Mouse (Mus musculus): ENCODE results near the gene Il12rb2. TPM values are rescaled to one million over a fixed set of nuclear protein-coding genes. Genes with fewer than 3 reads are reported as not detected.

The Il12rb2 gene
- polyA plus RNA-seq, 1 experiment from 2014 or later = 0.13 TPM

DNA sequence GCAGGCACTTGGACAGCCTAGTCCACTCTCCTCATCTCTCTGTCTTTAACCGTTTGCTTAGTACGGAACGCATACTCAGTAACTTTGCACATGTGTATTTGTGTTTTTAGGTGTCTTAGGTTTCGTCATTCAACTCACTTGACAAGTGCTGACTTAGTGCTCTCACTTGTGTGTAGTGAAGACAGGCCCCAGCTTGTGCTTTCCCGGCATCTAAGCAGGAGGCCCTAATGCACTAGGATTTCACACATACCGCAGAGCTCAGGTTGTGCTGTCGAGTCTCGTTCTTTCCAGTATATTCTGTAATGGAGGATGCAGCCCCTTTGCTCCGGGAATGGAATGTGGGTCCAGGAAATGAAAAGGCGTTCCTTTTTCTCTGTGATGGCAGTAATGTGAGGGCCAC, 72.8 kb downstream of the Il12rb2 start:
- H3K36me3 ChIP-seq (ENCODE audit: control insufficient read depth, insufficient read depth, low read length) = no peaks in the 10 kb centered on the region
- no peak overlapping the region for H3K27ac ChIP-seq (ENCODE audit: low read depth, low read length)
- no peak overlapping the region for H3K9ac ChIP-seq (ENCODE audit: low read length)
- no peaks in the 10 kb centered on the region for H3K9me3 ChIP-seq (ENCODE audit: control insufficient read depth, low read length)
- H3K27me3 ChIP-seq (ENCODE audit: control insufficient read depth, insufficient read depth, low read length) = no peaks in the 10 kb centered on the region
- no peak for DNase-seq (ENCODE audit: low spot score)
- no peaks in the 10 kb centered on the region for H3K4me1 ChIP-seq (ENCODE audit: control insufficient read depth, insufficient read depth, low read length)
- no peak overlapping the region for H3K4me2 ChIP-seq (ENCODE audit: low read depth)
- no peak for ATAC-seq (ENCODE audit: insufficient read depth, low FRiP score, low TSS enrichment)
- WGBS = 85% methylated on average over 10 of the region's 10 CpGs
- no peak overlapping the region for H3K4me3 ChIP-seq (ENCODE audit: low read depth, low read length)

- Histone ChIP-seq H3K36me3 (ENCODE audit: control insufficient read depth, insufficient read depth, low read length) (no peaks in the 10 kb centered on the region), H3K9me3 (ENCODE audit: control insufficient read depth, low read length) (no peaks in the 10 kb centered on the region), H3K9ac (ENCODE audit: low read length) (no peak overlapping the region), H3K27ac (ENCODE audit: low read depth, low read length) (no peak overlapping the region), H3K4me2 (ENCODE audit: low read depth) (no peak overlapping the region), H3K4me3 (ENCODE audit: low read depth, low read length) (no peak overlapping the region), H3K4me1 (ENCODE audit: control insufficient read depth, insufficient read depth, low read length) (no peaks in the 10 kb centered on the region), H3K27me3 (ENCODE audit: control insufficient read depth, insufficient read depth, low read length) (no peaks in the 10 kb centered on the region)
- WGBS = 92% methylated on average over 4 of the region's 4 CpGs
- ATAC-seq (ENCODE audit: insufficient read depth, low FRiP score, low TSS enrichment) (no peak), DNase-seq (ENCODE audit: low spot score) (no peak)
These were observed 73.5 kb downstream of the Il12rb2 start for GRCm38 (mm10) chr6:67302471-67302870.

GRCm38 (mm10) chr6:67301230-67301629, 74.8 kb downstream of the Il12rb2 start:
- ATAC-seq (ENCODE audit: insufficient read depth, low FRiP score, low TSS enrichment) (no peak), DNase-seq (ENCODE audit: low spot score) (no peak)
- WGBS = 93% methylated on average over 3 of the region's 3 CpGs
- Histone ChIP-seq H3K4me2 (ENCODE audit: low read depth) (no peak overlapping the region), H3K4me3 (ENCODE audit: low read depth, low read length) (no peak overlapping the region), H3K27ac (ENCODE audit: low read depth, low read length) (no peak overlapping the region), H3K9ac (ENCODE audit: low read length) (no peak overlapping the region), H3K9me3 (ENCODE audit: control insufficient read depth, low read length) (no peaks in the 10 kb centered on the region), H3K27me3 (ENCODE audit: control insufficient read depth, insufficient read depth, low read length) (no peaks in the 10 kb centered on the region), H3K4me1 (ENCODE audit: control insufficient read depth, insufficient read depth, low read length) (no peaks in the 10 kb centered on the region), H3K36me3 (ENCODE audit: control insufficient read depth, insufficient read depth, low read length) (no peaks in the 10 kb centered on the region)

DNA sequence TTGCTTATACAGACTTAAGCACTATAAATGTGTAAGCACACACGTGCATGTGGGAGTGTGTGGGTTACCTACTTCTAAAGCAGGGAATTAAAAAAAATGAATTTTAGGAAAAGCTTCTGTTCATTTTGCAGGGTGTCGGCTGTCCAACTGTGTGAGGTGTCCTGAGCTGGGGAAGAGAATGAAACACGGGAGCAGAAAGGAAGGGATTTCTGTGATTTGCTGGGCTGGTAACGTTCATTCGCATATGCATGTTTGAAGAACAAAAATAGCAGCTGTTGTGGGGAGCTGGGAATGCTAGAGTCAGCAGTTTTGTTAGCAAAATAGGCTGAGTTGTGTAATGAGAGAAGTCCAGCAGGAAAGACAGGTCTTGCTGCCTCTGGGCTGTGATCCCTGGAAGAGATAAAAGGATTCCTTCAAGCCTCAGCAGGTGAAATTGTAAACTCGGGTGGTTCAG, 75.3 kb downstream of the Il12rb2 start:
- H3K4me2 ChIP-seq (ENCODE audit: low read depth) = no peak overlapping the region
- 61% methylated on average over 6 of the region's 6 CpGs for WGBS
- H3K9me3 ChIP-seq (ENCODE audit: control insufficient read depth, low read length) = no peaks in the 10 kb centered on the region
- no peaks in the 10 kb centered on the region for H3K27me3 ChIP-seq (ENCODE audit: control insufficient read depth, insufficient read depth, low read length)
- no peaks in the 10 kb centered on the region for H3K36me3 ChIP-seq (ENCODE audit: control insufficient read depth, insufficient read depth, low read length)
- H3K9ac ChIP-seq (ENCODE audit: low read length) = no peak overlapping the region
- no peak overlapping the region for H3K4me3 ChIP-seq (ENCODE audit: low read depth, low read length)
- no peaks in the 10 kb centered on the region for H3K4me1 ChIP-seq (ENCODE audit: control insufficient read depth, insufficient read depth, low read length)
- H3K27ac ChIP-seq (ENCODE audit: low read depth, low read length) = no peak overlapping the region
- no peak for ATAC-seq (ENCODE audit: insufficient read depth, low FRiP score, low TSS enrichment)
- DNase-seq (ENCODE audit: low spot score) = no peak

DNA sequence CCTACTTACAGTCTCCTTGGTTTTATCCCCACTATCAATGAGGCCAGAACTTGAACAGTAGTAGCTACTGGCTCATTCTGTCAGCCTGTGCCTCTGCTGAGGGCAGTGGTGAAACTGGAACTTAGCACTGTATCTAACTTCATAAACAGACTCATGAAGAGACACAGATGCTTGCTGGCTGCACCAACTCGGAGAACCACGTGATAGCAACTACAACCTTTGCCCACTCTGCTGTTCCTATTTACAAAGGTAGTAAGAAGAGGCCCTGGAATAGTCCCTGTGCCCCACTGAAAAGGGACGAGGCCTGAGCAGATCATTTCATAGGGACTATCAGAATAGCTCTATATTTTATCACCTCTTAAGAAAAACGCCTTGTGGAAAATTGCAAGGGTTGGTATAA, 75.7 kb downstream of the Il12rb2 start:
- Histone ChIP-seq H3K9ac (ENCODE audit: low read length) (no peak overlapping the region), H3K9me3 (ENCODE audit: control insufficient read depth, low read length) (no peaks in the 10 kb centered on the region), H3K4me2 (ENCODE audit: low read depth) (no peak overlapping the region), H3K27ac (ENCODE audit: low read depth, low read length) (no peak overlapping the region), H3K4me1 (ENCODE audit: control insufficient read depth, insufficient read depth, low read length) (no peaks in the 10 kb centered on the region), H3K4me3 (ENCODE audit: low read depth, low read length) (no peak overlapping the region), H3K36me3 (ENCODE audit: control insufficient read depth, insufficient read depth, low read length) (no peaks in the 10 kb centered on the region), H3K27me3 (ENCODE audit: control insufficient read depth, insufficient read depth, low read length) (no peaks in the 10 kb centered on the region)
- 87% methylated on average over 4 of the region's 4 CpGs for WGBS
- no peak for DNase-seq (ENCODE audit: low spot score)
- no peak for ATAC-seq (ENCODE audit: insufficient read depth, low FRiP score, low TSS enrichment)

DNA sequence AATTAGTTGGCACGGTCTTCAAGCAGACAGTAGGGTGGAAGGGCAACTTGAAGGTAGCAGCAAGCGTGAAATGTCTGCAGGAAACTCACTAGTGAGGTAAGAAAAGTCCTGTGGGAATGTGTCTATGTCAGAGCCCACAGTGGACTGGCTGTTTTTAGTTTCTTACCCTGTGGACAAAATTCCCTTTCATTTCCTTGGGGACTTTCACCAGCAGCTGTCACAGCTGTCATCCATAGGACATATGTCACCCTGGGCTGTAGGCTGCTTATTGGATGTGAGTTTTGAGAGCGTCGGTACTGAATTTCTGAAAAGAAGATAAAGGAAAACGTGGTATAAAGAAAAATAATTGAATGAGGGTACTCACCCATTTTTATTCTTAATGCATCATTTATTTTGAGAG, 77.2 kb downstream of the Il12rb2 start:
- Histone ChIP-seq H3K4me3 (ENCODE audit: low read depth, low read length) (no peak overlapping the region), H3K27me3 (ENCODE audit: control insufficient read depth, insufficient read depth, low read length) (no peaks in the 10 kb centered on the region), H3K9me3 (ENCODE audit: control insufficient read depth, low read length) (no peaks in the 10 kb centered on the region), H3K27ac (ENCODE audit: low read depth, low read length) (no peak overlapping the region), H3K9ac (ENCODE audit: low read length) (no peak overlapping the region), H3K36me3 (ENCODE audit: control insufficient read depth, insufficient read depth, low read length) (no peaks in the 10 kb centered on the region), H3K4me2 (ENCODE audit: low read depth) (no peak overlapping the region), H3K4me1 (ENCODE audit: control insufficient read depth, insufficient read depth, low read length) (no peaks in the 10 kb centered on the region)
- DNase-seq (ENCODE audit: low spot score) (no peak), ATAC-seq (ENCODE audit: insufficient read depth, low FRiP score, low TSS enrichment) (0 out of 2 replicates have a peak, but pooled peaks have one; percentile 33)
- 81% methylated on average over 5 of the region's 5 CpGs for WGBS

GRCm38 (mm10) chr6:67296126-67296525, 79.9 kb downstream of the Il12rb2 start:
- Histone ChIP-seq H3K36me3 (ENCODE audit: control insufficient read depth, insufficient read depth, low read length) (no peaks in the 10 kb centered on the region), H3K27ac (ENCODE audit: low read depth, low read length) (no peak overlapping the region), H3K9ac (ENCODE audit: low read length) (no peak overlapping the region), H3K4me3 (ENCODE audit: low read depth, low read length) (no peak overlapping the region), H3K4me1 (ENCODE audit: control insufficient read depth, insufficient read depth, low read length) (no peaks in the 10 kb centered on the region), H3K4me2 (ENCODE audit: low read depth) (no peak overlapping the region), H3K9me3 (ENCODE audit: control insufficient read depth, low read length) (no peaks in the 10 kb centered on the region), H3K27me3 (ENCODE audit: control insufficient read depth, insufficient read depth, low read length) (no peaks in the 10 kb centered on the region)
- DNase-seq (ENCODE audit: low spot score) (no peak), ATAC-seq (ENCODE audit: insufficient read depth, low FRiP score, low TSS enrichment) (no peak)
- WGBS = 52% methylated on average over 5 of the region's 5 CpGs

- no peak overlapping the region for H3K27ac ChIP-seq (ENCODE audit: low read depth, low read length)
- DNase-seq (ENCODE audit: low spot score) (no peak), ATAC-seq (ENCODE audit: insufficient read depth, low FRiP score, low TSS enrichment) (no peak)
- H3K4me2 ChIP-seq (ENCODE audit: low read depth) = no peak overlapping the region
- 84% methylated on average over 5 of the region's 5 CpGs for WGBS
- no peaks in the 10 kb centered on the region for H3K4me1 ChIP-seq (ENCODE audit: control insufficient read depth, insufficient read depth, low read length)
- no peaks in the 10 kb centered on the region for H3K27me3 ChIP-seq (ENCODE audit: control insufficient read depth, insufficient read depth, low read length)
- H3K9me3 ChIP-seq (ENCODE audit: control insufficient read depth, low read length) = no peaks in the 10 kb centered on the region
- H3K36me3 ChIP-seq (ENCODE audit: control insufficient read depth, insufficient read depth, low read length) = no peaks in the 10 kb centered on the region
- no peak overlapping the region for H3K4me3 ChIP-seq (ENCODE audit: low read depth, low read length)
- no peak overlapping the region for H3K9ac ChIP-seq (ENCODE audit: low read length)
These were observed 83.9 kb downstream of the Il12rb2 start for GRCm38 (mm10) chr6:67292042-67292623.

DNA sequence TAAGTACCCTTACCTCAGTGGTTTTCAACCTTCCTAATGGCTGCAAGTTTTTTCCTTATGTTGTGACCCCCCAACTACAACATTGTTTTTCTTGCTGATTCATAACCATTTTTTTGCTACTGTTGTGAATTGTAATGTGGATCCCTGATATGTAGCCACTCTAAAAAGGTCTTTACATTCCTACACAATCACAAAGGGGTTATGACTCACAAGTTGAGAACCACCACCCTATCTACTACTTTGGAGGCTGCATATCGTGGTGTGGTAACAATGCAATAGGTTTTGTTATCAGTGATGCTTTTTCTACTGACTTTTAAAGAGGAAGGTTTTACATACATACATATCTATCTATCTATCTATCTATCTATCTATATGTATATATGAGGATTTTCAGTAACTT, 93.1 kb downstream of the Il12rb2 start:
- DNase-seq (ENCODE audit: low spot score) (no peak), ATAC-seq (ENCODE audit: insufficient read depth, low FRiP score, low TSS enrichment) (no peak)
- Histone ChIP-seq H3K27me3 (ENCODE audit: control insufficient read depth, insufficient read depth, low read length) (no peaks in the 10 kb centered on the region), H3K9ac (ENCODE audit: low read length) (no peak overlapping the region), H3K36me3 (ENCODE audit: control insufficient read depth, insufficient read depth, low read length) (no peaks in the 10 kb centered on the region; the same call in 1 of the 2 replicates), H3K4me3 (ENCODE audit: low read depth, low read length) (no peak overlapping the region), H3K27ac (ENCODE audit: low read depth, low read length) (no peak overlapping the region), H3K4me2 (ENCODE audit: low read depth) (no peak overlapping the region), H3K4me1 (ENCODE audit: control insufficient read depth, insufficient read depth, low read length) (no peaks in the 10 kb centered on the region), H3K9me3 (ENCODE audit: control insufficient read depth, low read length) (no peaks in the 10 kb centered on the region)
- 100% methylated on average over 1 of the region's 1 CpGs for WGBS

Measured in neural tube, embryonic 11.5 days (tissue).